Mouse (Mus musculus) liver, embryonic 12.5 days (tissue): ENCODE measurements at regions not wholly inside any gene's neighbourhood (a gene's known extent, or its start where the extent isn't known, plus 50 kb on each side); places are given as distances from the start of the nearest gene placed in this dataset.

Source experiments
- ATAC-seq: fragments of 200-750 bp; cut with Nextera tagmentation; 2 replicates; pipeline ENCODE4 v1.8.0; 2017; ENCODE audit warnings: moderate number of reproducible peaks, mild to moderate bottlenecking, moderate library complexity
- H3K27ac ChIP-seq: fragments of 300-500 bp; sonication (generic); 2 replicates; pipeline ENCODE4 v1.5.1; 2016; ENCODE audit warnings: mild to moderate bottlenecking
- H3K27me3 ChIP-seq: fragments of 300-500 bp; sonication (generic); replicated peaks from 2 replicates; pipeline ENCODE4 v1.6.1; 2016; ENCODE audit warnings: mild to moderate bottlenecking, moderate library complexity
- H3K36me3 ChIP-seq: fragments of 300-500 bp; sonication (generic); 2 replicates; pipeline ENCODE4 v1.6.1; 2016; ENCODE audit warnings: mild to moderate bottlenecking, moderate library complexity
- H3K4me1 ChIP-seq: fragments of 300-500 bp; sonication (generic); 2 replicates; pipeline ENCODE4 v1.6.1; 2016
- H3K4me2 ChIP-seq: fragments of 300-500 bp; sonication (generic); 2 replicates; pipeline ENCODE4 v1.6.1; 2016; ENCODE audit warnings: mild to moderate bottlenecking, moderate library complexity
- H3K4me3 ChIP-seq: fragments of 300-500 bp; sonication (generic); 2 replicates; pipeline ENCODE4 v1.5.1; 2016; ENCODE audit warnings: mild to moderate bottlenecking, moderate library complexity
- H3K9ac ChIP-seq: fragments of 300-500 bp; sonication (generic); 2 replicates; pipeline ENCODE4 v1.6.1; 2016; ENCODE audit warnings: mild to moderate bottlenecking, moderate library complexity
- H3K9me3 ChIP-seq: fragments of 300-500 bp; sonication (generic); replicated peaks from 2 replicates; pipeline ENCODE4 v1.6.1; 2016; ENCODE audit warnings: mild to moderate bottlenecking, moderate library complexity
- WGBS: fragments of 180-500 bp; shearing (Covaris S2); methylation state at CpG from one replicate; pipeline ENCODE4 v1.1.7; 2016; ENCODE audit not compliant: insufficient replicate concordance; 5-methylcytosine and 5-hydroxymethylcytosine counted together

DNA sequence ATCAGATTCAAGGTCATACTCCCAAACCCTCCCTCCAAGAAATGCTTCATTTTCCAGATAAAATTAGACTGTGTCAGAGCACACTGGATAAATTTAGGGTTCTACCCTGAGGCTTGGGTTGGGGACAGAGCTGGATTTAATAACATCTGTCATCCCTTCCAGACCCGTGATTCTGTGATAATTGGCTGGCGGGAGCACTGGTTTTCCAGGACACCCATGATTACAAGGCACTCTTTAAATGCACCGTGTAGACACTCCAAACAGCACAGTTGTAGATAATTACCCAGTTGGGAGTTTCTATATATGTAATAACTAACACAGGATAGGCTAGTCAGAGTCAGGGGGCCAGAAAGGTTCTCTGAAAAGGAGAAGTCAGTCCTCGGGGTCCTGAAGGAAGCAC, 108.4 kb upstream of the Nebl start:
- no peaks in the 10 kb centered on the region for H3K4me1 ChIP-seq
- ATAC-seq = no peak
- no peaks in the 10 kb centered on the region for H3K9me3 ChIP-seq
- H3K27ac ChIP-seq = no peak overlapping the region
- H3K4me2 ChIP-seq = no peak overlapping the region
- no peaks in the 10 kb centered on the region for H3K27me3 ChIP-seq
- no peak overlapping the region for H3K4me3 ChIP-seq
- no peak overlapping the region for H3K9ac ChIP-seq
- WGBS = 63% methylated on average over 4 of the region's 4 CpGs
- H3K36me3 ChIP-seq = no peaks in the 10 kb centered on the region

GRCm38 (mm10) chr2:17838859-17839581, 107.8 kb upstream of the Nebl start:
- Histone ChIP-seq H3K36me3 (no peaks in the 10 kb centered on the region), H3K4me3 (no peak overlapping the region), H3K4me1 (no peaks in the 10 kb centered on the region), H3K9ac (no peak overlapping the region), H3K9me3 (no peaks in the 10 kb centered on the region), H3K27ac (no peak overlapping the region), H3K4me2 (no peak overlapping the region), H3K27me3 (no peaks in the 10 kb centered on the region)
- no peak for ATAC-seq
- 78% methylated on average over 20 of the region's 20 CpGs for WGBS

GRCm38 (mm10) chr2:17838381-17838680, 107.1 kb upstream of the Nebl start:
- H3K4me3 ChIP-seq = no peak overlapping the region
- no peak for ATAC-seq

GRCm38 (mm10) chr2:17837541-17838380, 106.5 kb upstream of the Nebl start:
- Histone ChIP-seq H3K4me3 (no peak overlapping the region), H3K36me3 (no peaks in the 10 kb centered on the region), H3K9ac (no peak overlapping the region), H3K4me2 (no peak overlapping the region), H3K4me1 (no peaks in the 10 kb centered on the region), H3K27me3 (no peaks in the 10 kb centered on the region), H3K9me3 (no peaks in the 10 kb centered on the region), H3K27ac (no peak overlapping the region)
- 74% methylated on average over 14 of the region's 14 CpGs for WGBS
- ATAC-seq = no peak

More at GRCm38 (mm10) chr2:17838381-17838680, 107.1 kb upstream of the Nebl start:
- no peaks in the 10 kb centered on the region for H3K4me1 ChIP-seq
- no peaks in the 10 kb centered on the region for H3K27me3 ChIP-seq
- H3K36me3 ChIP-seq = no peaks in the 10 kb centered on the region
- no peak overlapping the region for H3K27ac ChIP-seq
- no peak overlapping the region for H3K9ac ChIP-seq
- 74% methylated on average over 7 of the region's 7 CpGs for WGBS
- H3K4me2 ChIP-seq = no peak overlapping the region
- no peaks in the 10 kb centered on the region for H3K9me3 ChIP-seq

DNA sequence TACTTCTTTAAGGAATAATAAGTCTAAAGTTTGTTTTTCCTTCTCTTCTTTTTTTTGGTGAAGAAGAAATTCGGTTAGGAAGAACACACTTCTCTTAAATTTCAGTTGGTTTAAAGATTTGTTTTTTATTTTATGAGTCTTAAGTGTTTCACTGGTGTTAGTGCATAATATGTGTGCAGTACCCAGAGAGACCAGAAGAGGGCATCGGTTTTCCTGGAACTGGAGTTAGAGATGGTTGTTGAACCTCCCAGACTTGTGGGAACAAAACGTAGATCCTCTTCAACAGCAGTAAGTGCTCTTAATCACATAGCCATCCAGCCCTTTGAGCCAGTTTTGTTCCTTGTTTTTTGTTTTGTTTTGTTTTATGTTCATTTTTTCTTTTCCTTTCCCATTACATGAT, 101.5 kb upstream of the Nebl start:
- Histone ChIP-seq H3K4me2 (no peak overlapping the region), H3K9me3 (no peaks in the 10 kb centered on the region), H3K9ac (no peak overlapping the region), H3K27me3 (no peaks in the 10 kb centered on the region), H3K4me1 (no peaks in the 10 kb centered on the region), H3K36me3 (no peaks in the 10 kb centered on the region), H3K4me3 (no peak overlapping the region), H3K27ac (no peak overlapping the region)
- WGBS = 55% methylated on average over 3 of the region's 3 CpGs
- no peak for ATAC-seq

GRCm38 (mm10) chr2:17830216-17830615, 99.0 kb upstream of the Nebl start:
- no peaks in the 10 kb centered on the region for H3K4me1 ChIP-seq
- ATAC-seq = no peak
- no peak overlapping the region for H3K27ac ChIP-seq
- no peak overlapping the region for H3K4me2 ChIP-seq
- H3K36me3 ChIP-seq = no peaks in the 10 kb centered on the region
- WGBS = 64% methylated on average over 5 of the region's 5 CpGs
- no peaks in the 10 kb centered on the region for H3K9me3 ChIP-seq
- H3K27me3 ChIP-seq = no peaks in the 10 kb centered on the region
- H3K9ac ChIP-seq = no peak overlapping the region
- H3K4me3 ChIP-seq = no peak overlapping the region

DNA sequence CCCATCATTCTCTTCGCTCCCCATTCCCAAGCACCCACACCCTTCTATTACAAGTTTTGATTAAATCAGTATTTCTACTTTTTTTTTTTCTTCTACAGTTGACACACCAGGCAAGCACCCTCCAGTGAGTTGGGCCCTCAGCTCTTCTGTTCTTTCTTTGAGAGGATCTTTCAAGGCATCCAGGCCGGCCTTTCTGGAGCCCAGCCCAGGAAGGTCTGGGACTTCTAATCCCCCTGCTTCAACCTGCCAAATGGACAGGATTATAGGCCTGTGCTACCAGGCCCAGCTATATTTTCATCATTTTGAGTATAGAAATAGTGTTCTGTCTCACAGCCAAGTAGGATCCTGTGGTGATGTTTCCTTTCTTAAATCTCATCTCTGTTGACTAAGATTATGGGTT, 94.0 kb upstream of the Nebl start:
- no peak overlapping the region for H3K9ac ChIP-seq
- no peak for ATAC-seq
- no peaks in the 10 kb centered on the region for H3K27me3 ChIP-seq
- H3K4me1 ChIP-seq = no peaks in the 10 kb centered on the region
- no peaks in the 10 kb centered on the region for H3K9me3 ChIP-seq
- no peak overlapping the region for H3K27ac ChIP-seq
- H3K36me3 ChIP-seq = no peaks in the 10 kb centered on the region
- H3K4me2 ChIP-seq = no peak overlapping the region
- H3K4me3 ChIP-seq = no peak overlapping the region
- WGBS = 60% methylated on average over 2 of the region's 2 CpGs

DNA sequence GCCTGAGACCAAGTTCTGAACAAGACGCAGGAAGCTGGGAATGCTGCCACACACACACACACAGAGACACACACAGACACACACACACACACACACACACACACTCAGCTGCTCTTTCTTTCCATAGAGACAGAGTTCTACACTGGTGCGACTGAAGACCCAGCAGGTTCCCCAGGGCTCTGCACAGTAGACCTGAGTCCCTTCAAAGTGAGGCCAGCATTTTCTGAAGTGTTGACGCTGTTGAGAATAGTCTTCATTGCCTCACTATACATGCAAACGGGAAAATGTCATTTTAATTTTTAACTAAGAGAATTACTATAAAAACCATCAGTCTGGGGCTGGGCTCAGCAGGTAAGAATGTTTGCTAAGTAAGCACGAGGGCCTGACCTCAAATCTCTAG, 92.9 kb upstream of the Nebl start:
- no peak overlapping the region for H3K9ac ChIP-seq
- H3K9me3 ChIP-seq = no peaks in the 10 kb centered on the region
- H3K4me2 ChIP-seq = no peak overlapping the region
- no peak overlapping the region for H3K27ac ChIP-seq
- 68% methylated on average over 5 of the region's 5 CpGs for WGBS
- no peak for ATAC-seq
- H3K27me3 ChIP-seq = no peaks in the 10 kb centered on the region
- no peak overlapping the region for H3K4me3 ChIP-seq
- no peaks in the 10 kb centered on the region for H3K36me3 ChIP-seq
- no peaks in the 10 kb centered on the region for H3K4me1 ChIP-seq

- WGBS = 69% methylated on average over 4 of the region's 4 CpGs
- no peaks in the 10 kb centered on the region for H3K4me1 ChIP-seq
- no peak for ATAC-seq
- H3K36me3 ChIP-seq = no peaks in the 10 kb centered on the region
- H3K27me3 ChIP-seq = no peaks in the 10 kb centered on the region
- H3K4me2 ChIP-seq = no peak overlapping the region
- no peak overlapping the region for H3K9ac ChIP-seq
- H3K9me3 ChIP-seq = no peaks in the 10 kb centered on the region
- H3K27ac ChIP-seq = no peak overlapping the region
- H3K4me3 ChIP-seq = no peak overlapping the region
These were observed 91.3 kb upstream of the Nebl start for GRCm38 (mm10) chr2:17822621-17823006.

GRCm38 (mm10) chr2:17821878-17822620, 90.8 kb upstream of the Nebl start:
- no peak for ATAC-seq
- no peak overlapping the region for H3K4me3 ChIP-seq
- no peak overlapping the region for H3K4me2 ChIP-seq
- no peaks in the 10 kb centered on the region for H3K27me3 ChIP-seq
- 76% methylated on average over 13 of the region's 13 CpGs for WGBS
- no peaks in the 10 kb centered on the region for H3K9me3 ChIP-seq
- no peak overlapping the region for H3K27ac ChIP-seq
- no peak overlapping the region for H3K9ac ChIP-seq
- H3K4me1 ChIP-seq = no peaks in the 10 kb centered on the region
- no peaks in the 10 kb centered on the region for H3K36me3 ChIP-seq

- H3K36me3 ChIP-seq = no peaks in the 10 kb centered on the region
- ATAC-seq = no peak
- no peaks in the 10 kb centered on the region for H3K4me1 ChIP-seq
- H3K4me3 ChIP-seq = no peak overlapping the region
- H3K9ac ChIP-seq = no peak overlapping the region
- no peak overlapping the region for H3K27ac ChIP-seq
- H3K4me2 ChIP-seq = no peak overlapping the region
- H3K27me3 ChIP-seq = no peaks in the 10 kb centered on the region
- H3K9me3 ChIP-seq = no peaks in the 10 kb centered on the region
- 55% methylated on average over 7 of the region's 7 CpGs for WGBS
These were observed 80.8 kb upstream of the Nebl start for GRCm38 (mm10) chr2:17811943-17812670.
